Mouse (Mus musculus): ENCODE measurements around the gene Gm21190. TPM values are rescaled to one million over a fixed set of nuclear protein-coding genes. Genes with fewer than 3 reads are reported as not detected.
A peak's percentile ranks its signal among the peaks of the same experiment; 100 is the strongest.
"Not testable (repeated sequence)": the region's sequence is repeated elsewhere in the genome, so short reads cannot be mapped to it uniquely, and the experiment has no call there.

Gm21190 gene
- not detected in 2 replicates for total RNA-seq (2014; rRNA removed; ENCODE audit: low replicate concordance)
- 0.10 TPM in 1 of 2 replicates, not detected in the other for polyA plus RNA-seq (2015; fragmentation: Nextera tagmentation; extraction: Ambion mirVana)

DNA sequence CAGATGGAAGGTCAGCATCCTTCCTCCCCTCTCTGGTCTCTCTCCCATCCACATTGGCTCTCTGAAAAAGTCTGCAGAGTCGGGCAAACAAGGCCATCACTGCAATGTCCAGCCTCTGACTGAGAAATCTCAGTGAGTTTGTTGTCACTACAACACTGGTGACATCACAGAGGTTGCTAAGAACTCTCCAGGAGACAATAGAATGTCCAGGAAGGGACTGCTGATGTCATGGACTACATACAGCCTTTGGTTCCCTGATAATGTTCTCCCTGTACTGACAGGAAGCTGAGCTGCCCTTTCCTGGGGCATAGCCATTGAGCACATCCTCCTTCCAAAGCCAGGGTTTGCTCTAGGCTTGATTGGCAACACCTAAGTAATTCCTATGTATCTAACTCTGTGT, at the start of gene Gm21190:
Gene Gm21190 (minus strand): TSS at position 101 of the 400 bp plus-strand sequence.
- not testable (repeated sequence) for DNase-seq (ENCODE audit: low spot score); ATAC-seq (ENCODE audit: insufficient read depth, low read depth); H3K36me3 ChIP-seq (replicated peaks; ENCODE audit: control insufficient read depth, insufficient read depth, low read length); H3K4me3 ChIP-seq (ENCODE audit: low read depth, low read length); H3K4me1 ChIP-seq (ENCODE audit: control insufficient read depth, insufficient read depth); H3K9me3 ChIP-seq (replicated peaks; ENCODE audit: control insufficient read depth, low read length); H3K4me2 ChIP-seq (ENCODE audit: low read depth, low read length); H3K9ac ChIP-seq (replicated peaks; ENCODE audit: low read depth, low read length); H3K27ac ChIP-seq (ENCODE audit: low read depth); H3K27me3 ChIP-seq (ENCODE audit: control insufficient read depth, insufficient read depth, low read length)
- no CpG with 5 or more reads among the region's 1 CpGs for WGBS

DNA sequence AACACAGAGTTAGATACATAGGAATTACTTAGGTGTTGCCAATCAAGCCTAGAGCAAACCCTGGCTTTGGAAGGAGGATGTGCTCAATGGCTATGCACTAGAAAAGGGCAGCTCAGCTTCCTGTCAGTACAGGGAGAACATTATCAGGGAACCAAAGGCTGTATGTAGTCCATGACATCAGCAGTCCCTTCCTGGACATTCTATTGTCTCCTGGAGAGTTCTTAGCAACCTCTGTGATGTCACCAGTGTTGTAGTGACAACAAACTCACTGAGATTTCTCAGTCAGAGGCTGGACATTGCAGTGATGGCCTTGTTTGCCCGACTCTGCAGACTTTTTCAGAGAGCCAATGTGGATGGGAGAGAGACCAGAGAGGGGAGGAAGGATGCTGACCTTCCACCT, 48.0 kb upstream of the Gm21190 start, which contains the start of gene Gm21083:
Gene Gm21083 (plus strand): TSS at position 301 of the 400 bp plus-strand sequence.
- H3K9me3 ChIP-seq (replicated peaks; ENCODE audit: control insufficient read depth, low read length); H3K36me3 ChIP-seq (replicated peaks; ENCODE audit: control insufficient read depth, insufficient read depth, low read length); H3K27me3 ChIP-seq (ENCODE audit: control insufficient read depth, insufficient read depth, low read length); ATAC-seq (ENCODE audit: insufficient read depth, low read depth); DNase-seq (ENCODE audit: low spot score); H3K4me2 ChIP-seq (ENCODE audit: low read depth, low read length); H3K4me1 ChIP-seq (ENCODE audit: control insufficient read depth, insufficient read depth); H3K27ac ChIP-seq (ENCODE audit: low read depth); H3K9ac ChIP-seq (replicated peaks; ENCODE audit: low read depth, low read length); H3K4me3 ChIP-seq (ENCODE audit: low read depth, low read length): not testable (repeated sequence)
- no CpG with 5 or more reads among the region's 1 CpGs for WGBS

DNA sequence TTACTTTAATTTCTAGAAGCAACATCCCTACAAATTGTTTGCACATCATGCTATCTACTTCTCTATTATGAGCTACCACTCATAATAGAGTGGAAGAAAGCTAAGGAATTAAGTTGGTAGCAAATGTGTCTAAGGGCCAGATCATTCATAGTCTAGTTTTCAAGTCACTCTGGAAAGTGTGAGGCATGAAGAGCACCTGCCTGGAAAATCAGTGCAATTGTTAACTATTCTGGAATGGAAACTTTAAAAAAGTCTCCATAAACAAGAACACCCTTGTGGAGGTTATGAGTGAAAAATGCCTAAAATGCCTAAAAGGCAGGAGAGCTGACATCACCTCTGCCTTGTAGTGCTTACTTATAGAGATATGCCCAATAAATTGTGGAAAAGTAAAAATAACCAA, 44.7 kb upstream of the Gm21190 start:
- H3K4me2 ChIP-seq (ENCODE audit: low read depth, low read length); H3K27me3 ChIP-seq (ENCODE audit: control insufficient read depth, insufficient read depth, low read length); H3K4me3 ChIP-seq (ENCODE audit: low read depth, low read length); ATAC-seq (ENCODE audit: insufficient read depth, low read depth); H3K4me1 ChIP-seq (ENCODE audit: control insufficient read depth, insufficient read depth); H3K9ac ChIP-seq (replicated peaks; ENCODE audit: low read depth, low read length); H3K36me3 ChIP-seq (replicated peaks; ENCODE audit: control insufficient read depth, insufficient read depth, low read length); H3K9me3 ChIP-seq (replicated peaks; ENCODE audit: control insufficient read depth, low read length); H3K27ac ChIP-seq (ENCODE audit: low read depth); DNase-seq (ENCODE audit: low spot score): not testable (repeated sequence)

DNA sequence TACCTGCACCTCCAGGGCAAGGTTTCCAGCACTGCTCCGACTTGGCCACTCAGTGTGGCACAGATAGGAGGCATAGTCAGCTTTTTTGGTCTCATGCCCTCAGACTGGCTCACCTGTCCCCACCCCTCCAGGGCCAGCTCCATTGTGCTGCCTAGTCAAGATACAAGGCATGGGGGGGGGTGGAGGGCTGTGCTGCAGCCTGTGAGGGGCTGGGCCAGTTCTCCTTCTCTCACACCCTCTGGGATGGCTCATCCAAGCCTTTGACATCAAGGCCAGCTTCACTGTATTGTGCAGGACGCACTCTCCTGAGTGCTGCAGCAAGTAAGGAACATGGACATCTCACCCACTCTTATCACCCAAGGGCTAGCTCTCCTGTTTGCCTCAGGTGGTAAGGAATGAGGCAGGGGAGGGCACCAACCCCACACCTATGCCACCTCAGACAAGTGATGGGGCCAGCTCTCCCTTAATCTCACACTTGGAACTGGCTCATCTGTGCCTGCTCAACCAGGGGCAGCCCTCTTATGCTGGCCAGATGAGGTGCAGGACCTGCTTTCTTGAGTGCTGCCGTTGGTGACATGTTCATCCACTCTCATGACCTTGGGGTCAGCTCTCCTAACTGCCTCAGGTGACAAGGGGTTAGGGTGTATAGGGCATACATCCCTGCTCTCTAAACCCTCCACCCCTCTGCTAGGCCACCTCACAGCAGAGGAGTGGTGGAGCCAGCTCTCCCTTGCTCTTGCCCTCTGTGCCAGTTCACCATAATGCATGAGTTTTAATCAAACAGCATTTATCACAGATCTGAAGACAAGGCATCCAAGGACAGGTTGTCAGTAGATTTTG, 32.6 kb upstream of the Gm21190 start:
- not testable (repeated sequence) for ATAC-seq (ENCODE audit: insufficient read depth, low read depth); H3K4me3 ChIP-seq (ENCODE audit: low read depth, low read length); H3K27me3 ChIP-seq (ENCODE audit: control insufficient read depth, insufficient read depth, low read length); H3K4me2 ChIP-seq (ENCODE audit: low read depth, low read length); H3K4me1 ChIP-seq (ENCODE audit: control insufficient read depth, insufficient read depth); H3K9ac ChIP-seq (replicated peaks; ENCODE audit: low read depth, low read length); DNase-seq (ENCODE audit: low spot score); H3K9me3 ChIP-seq (replicated peaks; ENCODE audit: control insufficient read depth, low read length); H3K36me3 ChIP-seq (replicated peaks; ENCODE audit: control insufficient read depth, insufficient read depth, low read length); H3K27ac ChIP-seq (ENCODE audit: low read depth)
- WGBS, result 65% methylated on average over 3 of the region's 3 CpGs

DNA sequence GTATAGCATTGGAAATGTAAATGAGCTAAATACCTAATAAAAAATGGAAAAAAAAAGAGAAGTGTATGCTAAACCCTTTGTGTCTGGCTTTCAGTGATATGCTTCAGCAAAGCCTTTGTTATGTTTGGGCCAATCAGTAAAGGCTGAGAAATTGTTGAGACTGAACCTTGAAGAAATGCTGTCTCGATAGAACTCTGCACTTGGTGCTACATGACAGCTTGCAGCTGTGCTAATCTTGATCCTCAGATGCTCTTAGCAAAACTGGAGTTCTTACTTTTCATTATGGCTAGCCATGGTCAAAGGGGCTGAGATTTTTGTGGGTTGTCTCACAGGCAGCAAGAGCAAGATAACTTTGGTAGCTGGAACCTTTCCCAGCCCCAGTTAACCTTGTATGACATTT, 29.6 kb upstream of the Gm21190 start:
- WGBS, result 45% methylated on average over 1 of the region's 1 CpGs
- not testable (repeated sequence) for H3K9me3 ChIP-seq (replicated peaks; ENCODE audit: control insufficient read depth, low read length); H3K4me1 ChIP-seq (ENCODE audit: control insufficient read depth, insufficient read depth); H3K4me2 ChIP-seq (ENCODE audit: low read depth, low read length); H3K27me3 ChIP-seq (ENCODE audit: control insufficient read depth, insufficient read depth, low read length); H3K4me3 ChIP-seq (ENCODE audit: low read depth, low read length); H3K36me3 ChIP-seq (replicated peaks; ENCODE audit: control insufficient read depth, insufficient read depth, low read length); H3K9ac ChIP-seq (replicated peaks; ENCODE audit: low read depth, low read length); H3K27ac ChIP-seq (ENCODE audit: low read depth)
- ATAC-seq (ENCODE audit: insufficient read depth, low read depth), result peak; percentile 52; the same call in 1 of the 2 replicates
- DNase-seq (ENCODE audit: low spot score), result peak; percentile 8

DNA sequence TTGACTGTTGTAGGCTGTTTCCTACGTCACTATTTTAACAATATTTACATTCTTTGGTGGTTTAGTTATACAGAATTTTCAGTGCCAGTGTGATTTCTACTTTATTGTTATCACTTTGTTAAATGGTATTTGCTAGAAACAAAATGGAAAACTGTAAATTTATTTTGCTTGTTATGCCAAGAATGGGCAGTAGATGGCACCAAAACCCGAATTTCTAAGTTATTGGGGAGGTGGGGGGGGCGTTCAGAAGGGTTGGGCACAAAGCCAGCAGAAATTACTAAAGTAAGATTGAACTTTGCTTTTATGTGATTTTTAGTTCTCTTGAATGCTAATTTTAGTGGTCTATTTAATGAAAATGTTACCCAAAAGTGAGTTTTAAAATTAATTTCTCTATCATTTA, 20.6 kb upstream of the Gm21190 start:
- not testable (repeated sequence) for H3K9ac ChIP-seq (replicated peaks; ENCODE audit: low read depth, low read length); H3K27me3 ChIP-seq (ENCODE audit: control insufficient read depth, insufficient read depth, low read length); H3K4me1 ChIP-seq (ENCODE audit: control insufficient read depth, insufficient read depth); H3K9me3 ChIP-seq (replicated peaks; ENCODE audit: control insufficient read depth, low read length); H3K4me2 ChIP-seq (ENCODE audit: low read depth, low read length); H3K27ac ChIP-seq (ENCODE audit: low read depth); DNase-seq (ENCODE audit: low spot score); H3K4me3 ChIP-seq (ENCODE audit: low read depth, low read length); H3K36me3 ChIP-seq (replicated peaks; ENCODE audit: control insufficient read depth, insufficient read depth, low read length); ATAC-seq (ENCODE audit: insufficient read depth, low read depth)
- 7% methylated on average over 3 of the region's 3 CpGs for WGBS
- peak; percentile 48 for TF ChIP-seq CTCF (IDR thresholded peaks at IDR 0.05; ENCODE audit: low read depth)

DNA sequence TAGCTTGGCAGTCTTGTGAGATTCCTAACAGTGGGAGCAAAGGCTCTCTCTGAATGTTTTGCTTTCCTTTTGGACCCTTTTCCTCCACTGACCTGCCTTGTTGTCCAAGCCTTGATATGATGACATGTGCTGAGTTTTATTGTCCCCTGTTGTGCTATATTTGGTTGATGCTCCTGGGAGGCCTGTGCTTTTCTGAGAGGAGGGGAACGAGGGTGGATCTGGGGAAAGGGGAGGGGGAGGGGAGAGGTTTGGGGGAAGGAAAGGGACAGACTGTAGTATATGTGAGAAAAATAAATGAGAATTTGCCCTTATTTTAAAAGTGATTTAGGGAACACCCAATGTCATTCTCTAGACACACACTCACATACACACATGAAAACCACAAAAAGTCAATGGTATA, 20.1 kb upstream of the Gm21190 start:
- not testable (repeated sequence) for H3K9ac ChIP-seq (replicated peaks; ENCODE audit: low read depth, low read length); ATAC-seq (ENCODE audit: insufficient read depth, low read depth); H3K27me3 ChIP-seq (ENCODE audit: control insufficient read depth, insufficient read depth, low read length); H3K36me3 ChIP-seq (replicated peaks; ENCODE audit: control insufficient read depth, insufficient read depth, low read length); H3K27ac ChIP-seq (ENCODE audit: low read depth); H3K4me1 ChIP-seq (ENCODE audit: control insufficient read depth, insufficient read depth); H3K9me3 ChIP-seq (replicated peaks; ENCODE audit: control insufficient read depth, low read length); H3K4me3 ChIP-seq (ENCODE audit: low read depth, low read length); H3K4me2 ChIP-seq (ENCODE audit: low read depth, low read length); DNase-seq (ENCODE audit: low spot score)
- 26% methylated on average over 1 of the region's 1 CpGs for WGBS

DNA sequence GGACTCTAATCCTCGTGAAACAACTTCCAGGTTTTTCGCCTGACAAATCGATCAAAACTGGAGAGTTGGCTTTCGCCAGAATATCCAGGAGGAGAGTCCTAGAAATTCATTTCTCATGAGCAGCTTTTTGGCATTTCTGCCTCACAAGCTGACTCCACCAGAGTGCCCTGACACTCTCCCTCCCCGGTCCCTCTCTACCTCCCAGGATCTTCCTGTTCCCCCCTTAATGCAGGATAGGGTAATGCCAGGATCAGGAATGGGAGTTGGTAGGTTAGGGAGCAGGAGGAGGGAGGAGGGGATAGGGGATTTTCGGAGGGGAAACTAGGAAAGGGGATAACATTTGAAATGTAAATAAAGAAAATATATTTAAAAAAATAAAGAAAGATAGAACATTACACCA, 19.6 kb upstream of the Gm21190 start:
- H3K36me3 ChIP-seq (replicated peaks; ENCODE audit: control insufficient read depth, insufficient read depth, low read length), result not testable (repeated sequence)

More for the DNA sequence above, 19.6 kb upstream of the Gm21190 start:
- H3K27me3 ChIP-seq (ENCODE audit: control insufficient read depth, insufficient read depth, low read length); H3K9me3 ChIP-seq (replicated peaks; ENCODE audit: control insufficient read depth, low read length); DNase-seq (ENCODE audit: low spot score); H3K4me1 ChIP-seq (ENCODE audit: control insufficient read depth, insufficient read depth); H3K4me3 ChIP-seq (ENCODE audit: low read depth, low read length); H3K27ac ChIP-seq (ENCODE audit: low read depth); ATAC-seq (ENCODE audit: insufficient read depth, low read depth); H3K9ac ChIP-seq (replicated peaks; ENCODE audit: low read depth, low read length); H3K4me2 ChIP-seq (ENCODE audit: low read depth, low read length): not testable (repeated sequence)
- 64% methylated on average over 6 of the region's 6 CpGs for WGBS
